In the genomic region with DNA sequence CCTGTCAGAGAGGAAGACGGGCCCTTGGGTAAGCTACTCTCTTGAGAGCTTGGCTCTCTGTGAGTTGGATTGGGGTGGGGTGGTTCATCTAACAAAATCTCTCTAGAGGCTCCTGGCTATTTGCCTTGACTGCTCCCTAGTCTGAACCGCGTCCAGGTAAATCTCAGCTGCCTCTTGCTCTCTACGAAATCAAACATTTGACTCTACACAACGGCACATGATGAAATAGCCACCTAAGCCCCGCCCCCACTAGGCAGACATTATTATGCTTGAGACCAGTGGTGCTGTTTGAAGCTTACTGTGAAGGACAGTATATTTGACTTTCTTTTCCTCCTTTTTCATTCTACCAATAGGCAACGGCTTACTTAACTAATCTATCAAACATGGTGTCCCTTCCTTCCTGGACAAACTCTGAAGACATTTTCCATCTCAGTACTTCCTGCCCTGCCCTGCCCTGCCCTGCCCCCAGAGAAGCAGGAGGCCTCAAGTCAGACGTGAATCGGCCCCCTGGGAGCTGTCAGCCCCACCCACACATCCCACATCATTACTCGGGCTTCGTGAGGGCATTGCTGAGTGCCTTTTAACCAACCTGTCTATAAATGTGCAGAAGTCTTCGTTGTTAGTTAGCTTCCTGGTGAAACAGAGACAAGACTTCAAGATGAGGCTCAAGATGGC, we compare ENCODE assay signal across 13 mouse cellular contexts.
DNase-seq lines count a peak whose midpoint lies in the region; TF ChIP-seq lines count a peak whose summit lies in the region.
"Had no signal": no experiment of that assay in that cellular context is flagged by ENCODE, and none has a peak within 500 bp of the region (broad histone marks: within the 10 kb centered on the region; RNA-seq: fewer than 3 reads in every experiment).

No protein-coding gene starts in this region.

- no peak for TF ChIP-seq RAD21 in CH12.LX (IDR thresholded peaks at IDR 0.05; ENCODE audit: low read depth, low read length)

- H3K4me3 ChIP-seq in CH12.LX (replicated peaks in 1 of 3; ENCODE audit: low read depth in 2 of 3, low read length in 2 of 3, poor library complexity in 1 of 3), result no peak overlapping the region
- H3K4me3 ChIP-seq in heart, embryonic 10.5 days, result no peak overlapping the region
- H3K4me3 ChIP-seq: embryonic facial prominence, embryonic 13.5 days had no signal

- H3K27ac ChIP-seq in CH12.LX (ENCODE audit: insufficient read depth, low read depth), result no peak overlapping the region
- H3K27ac ChIP-seq in heart, embryonic 10.5 days, result no peak overlapping the region
- H3K27ac ChIP-seq: embryonic facial prominence, embryonic 13.5 days; hindbrain, embryonic 14.5 days had no signal

- dilution Hi-C loops in CH12.LX (cut with MboI; ENCODE audit: extremely low pct_ligation_motif_present, extremely low pct_unique_long_range_greater_than_20kb, low sequenced_read_pairs), result no loop called here

- TF ChIP-seq CTCF in CH12.LX (conservative IDR thresholded peaks at IDR 0.05 in 1 of 2, IDR thresholded peaks at IDR 0.05 in 1 of 2; ENCODE audit: low read depth in 2 of 2, low read length in 2 of 2), result no peak

- no peak overlapping the region; the same call in 1 of the 2 replicates for H3K4me2 ChIP-seq in CH12.LX (ENCODE audit: insufficient read depth, low read depth, poor library complexity, severe bottlenecking)
- H3K4me2 ChIP-seq: embryonic facial prominence, embryonic 13.5 days; hindbrain, embryonic 14.5 days had no signal

- H3K79me2 ChIP-seq in CH12.LX (replicated peaks; ENCODE audit: control insufficient read depth, extremely low read depth, insufficient read depth, poor library complexity, severe bottlenecking), result no peaks in the 10 kb centered on the region

- DNase-seq in B cell, adult 2 months, result peak; percentile 74 to 76
- DNase-seq in CH12.LX (ENCODE audit: extremely low read depth), result peak; percentile 79
- peak; percentile 67 for DNase-seq in lung, postnatal 10 days
- DNase-seq in spleen, adult 12 weeks (ENCODE audit: low spot score), result peak; percentile 21
- no peak for DNase-seq in embryo, embryonic 11 days
- DNase-seq in heart, embryonic 10.5 days (ENCODE audit: low spot score), result no peak
- no peak for DNase-seq in urinary bladder, adult 2 months (ENCODE audit: low spot score)
- DNase-seq: cerebellum, postnatal 36 days; heart, adult 18-20 months; heart, postnatal 10 days; kidney, adult 2 months had no signal

- 67% methylated on average over 12 of the region's 12 CpGs for WGBS in heart, embryonic 10.5 days

- no peaks in the 10 kb centered on the region for H3K9me3 ChIP-seq in CH12.LX (replicated peaks; ENCODE audit: low read length)
- H3K9me3 ChIP-seq in heart, embryonic 10.5 days, result no peaks in the 10 kb centered on the region
- H3K9me3 ChIP-seq: embryonic facial prominence, embryonic 13.5 days had no signal

- H3K36me3 ChIP-seq in CH12.LX (replicated peaks in 1 of 2; ENCODE audit: control insufficient read depth in 1 of 2, insufficient read depth in 1 of 2, low read length in 1 of 2), result no peaks in the 10 kb centered on the region
- no peaks in the 10 kb centered on the region for H3K36me3 ChIP-seq in heart, embryonic 10.5 days
- H3K36me3 ChIP-seq: embryonic facial prominence, embryonic 13.5 days had no signal

- H3K9ac ChIP-seq in CH12.LX (ENCODE audit: insufficient read depth, low read depth), result no peak overlapping the region
- H3K9ac ChIP-seq: embryonic facial prominence, embryonic 13.5 days; hindbrain, embryonic 14.5 days had no signal

- H3K27me3 ChIP-seq in CH12.LX (replicated peaks), result no peaks in the 10 kb centered on the region
- H3K27me3 ChIP-seq in heart, embryonic 10.5 days (ENCODE audit: insufficient read depth, poor library complexity, severe bottlenecking), result no peaks in the 10 kb centered on the region
- H3K27me3 ChIP-seq: embryonic facial prominence, embryonic 13.5 days had no signal

- TF ChIP-seq POLR2A in CH12.LX (IDR thresholded peaks at IDR 0.05; ENCODE audit: low read depth, low read length), result no peak

- peak; percentile 11; the same call in 1 of the 2 replicates for TF ChIP-seq EP300 in CH12.LX (IDR thresholded peaks at IDR 0.05; ENCODE audit: low read length)

- H3K4me1 ChIP-seq in CH12.LX (ENCODE audit: control insufficient read depth in 1 of 2, insufficient read depth in 2 of 2), result peaks cover 23 to 33% of the 10 kb centered on the region in 2 experiments
- peaks cover 45% of the 10 kb centered on the region for H3K4me1 ChIP-seq in heart, embryonic 10.5 days
- H3K4me1 ChIP-seq: embryonic facial prominence, embryonic 13.5 days had no signal

- in situ Hi-C loops in CH12.LX (cut with MboI; ENCODE audit: low pct_ligation_motif_present, low pct_unique_long_range_greater_than_20kb, low sequenced_read_pairs), result no loop called here

TF ChIP-seq in CH12.LX, 34 proteins besides CTCF, POLR2A, EP300 and RAD21:
- TF ChIP-seq NELFE (IDR thresholded peaks at IDR 0.05; ENCODE audit: low read depth, low read length) (no peak), BHLHE40 (IDR thresholded peaks at IDR 0.05; ENCODE audit: low read depth, low read length) (peak; percentile 55; the same call in 1 of the 2 replicates), CHD2 (IDR thresholded peaks at IDR 0.05; ENCODE audit: low read length) (peak; percentile 74), ELF1 (IDR thresholded peaks at IDR 0.05; ENCODE audit: low read depth, low read length) (peak; percentile 63), IRF4 (IDR thresholded peaks at IDR 0.05; ENCODE audit: low read depth, low read length) (0 out of 2 replicates have a peak, but pooled peaks have one; percentile 54), KAT2A (IDR thresholded peaks at IDR 0.05; ENCODE audit: insufficient replicate concordance, low read length) (no peak), MAX (IDR thresholded peaks at IDR 0.05; ENCODE audit: low read length) (peak; percentile 8; the same call in 1 of the 2 replicates)

Comparison
In these comparisons a context has a peak if more than half of its experiments do, and no peak if none do; other contexts are left out.
1. DNase-seq: peak in B cell, adult 2 months (2 of 2), CH12.LX (single experiment), lung, postnatal 10 days (single experiment) and spleen, adult 12 weeks (single experiment); none in embryo, embryonic 11 days (single experiment), heart, embryonic 10.5 days (single experiment) and urinary bladder, adult 2 months (single experiment).